Mouse (Mus musculus) kidney, postnatal 4 days (tissue): ENCODE results near the gene Csn3.

Experiments used
- DNase-seq, 2 experiments: peaks; one replicate each; pipeline ENCODE4 v3.0.0; 2021; ENCODE audit warnings: mixed read lengths in 2 of 2

Csn3 gene

DNA sequence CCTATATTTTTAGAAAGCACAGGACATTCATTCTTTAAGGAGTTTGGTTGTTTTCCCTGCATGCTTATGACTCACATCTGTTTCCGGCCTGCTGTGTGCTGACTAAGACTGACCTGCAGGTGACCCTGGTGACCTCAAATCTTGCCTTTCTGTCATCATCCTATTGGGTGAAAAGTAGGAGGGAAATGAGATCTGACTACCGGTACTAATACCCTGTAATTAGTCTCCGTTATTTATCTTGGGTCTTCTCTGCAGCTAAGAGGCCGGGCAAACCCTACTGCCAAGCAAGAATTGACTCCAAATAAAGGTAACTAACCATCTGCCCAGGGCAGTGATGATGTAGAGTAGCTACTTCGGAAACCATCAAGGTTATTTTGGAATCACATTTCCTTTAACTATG lies at the start of gene Csn3:
Csn3 (plus strand) TSS at position 208 of the 400 bp plus-strand sequence.
- DNase-seq = peak in 1 of 2 experiments; percentile 1

DNA sequence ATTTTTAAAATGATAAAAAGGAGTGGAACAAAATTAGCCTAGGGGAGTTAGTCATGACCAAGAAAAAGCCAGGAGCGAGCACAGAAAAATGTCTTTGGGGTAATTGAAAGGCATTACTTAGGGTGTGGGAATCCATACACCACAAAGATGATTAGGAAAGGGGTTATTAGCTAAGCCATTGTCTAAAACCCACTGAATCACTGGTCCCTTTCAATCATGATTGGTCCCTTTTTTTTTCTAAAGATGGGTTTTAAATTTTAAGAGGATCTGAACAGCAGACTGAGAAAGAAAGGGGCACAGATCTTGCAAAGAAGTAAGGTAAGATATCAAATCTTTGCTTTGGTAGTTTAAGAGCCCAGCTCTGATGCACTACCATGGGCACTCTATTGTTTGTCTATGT lies 40.6 kb upstream of the Csn3 start, which contains the start of gene Odam:
Odam (plus strand) TSS at position 301 of the 400 bp plus-strand sequence.
- DNase-seq = no peak

GRCm38 (mm10) chr5:87931603-87932002 lies 6.2 kb downstream of the Csn3 start:
- DNase-seq = no peak

DNA sequence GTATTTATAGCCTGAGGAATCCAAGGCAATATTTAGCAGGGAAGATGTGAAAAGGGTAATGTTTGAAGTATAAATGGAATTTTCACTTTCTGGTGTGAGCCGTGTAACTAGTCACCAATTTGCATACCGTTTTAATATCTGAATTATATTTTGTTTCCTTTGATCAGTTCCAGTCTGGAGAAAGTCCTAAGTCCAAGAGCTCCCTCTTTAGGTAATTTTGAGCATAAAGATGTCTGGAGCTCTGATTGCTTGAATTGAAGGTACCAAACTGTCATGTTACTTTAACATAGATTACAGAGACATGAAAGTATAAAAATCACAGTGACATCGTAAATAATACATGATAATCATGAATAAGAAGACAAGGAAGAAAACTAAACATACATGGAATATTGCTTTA lies 15.4 kb downstream of the Csn3 start:
- DNase-seq = no peak

GRCm38 (mm10) chr5:87942515-87942914 lies 17.1 kb downstream of the Csn3 start:
- no peak for DNase-seq

GRCm38 (mm10) chr5:87951836-87952235 lies 26.5 kb downstream of the Csn3 start:
- DNase-seq = no peak

GRCm38 (mm10) chr5:87969201-87969600 lies 43.8 kb downstream of the Csn3 start, which contains the start of the genes 2310003L06Rik and Gm28434:
TSS of gene 2310003L06Rik (plus strand) at chr5:87969459.
TSS of gene Gm28434 (plus strand) at chr5:87969517.
- no peak for DNase-seq

DNA sequence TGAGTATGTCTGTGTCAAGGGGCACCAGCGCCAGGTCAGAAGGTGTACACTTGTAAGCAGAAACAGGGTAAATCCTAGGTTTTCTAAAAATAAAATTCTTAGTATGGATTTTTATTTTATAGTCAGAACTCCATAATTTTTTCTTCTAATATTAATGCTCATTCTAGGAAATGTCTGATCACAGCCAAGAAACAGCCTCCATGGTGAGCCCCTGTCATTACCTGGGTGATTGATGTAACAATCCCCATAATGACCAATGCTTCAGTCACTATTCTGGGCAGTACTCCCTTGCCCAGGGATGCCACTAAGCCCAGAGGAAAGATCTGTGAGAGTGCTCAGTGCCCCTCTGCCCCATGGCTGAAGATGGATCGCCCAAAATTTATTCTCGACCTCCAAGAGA lies 53.8 kb downstream of the Csn3 start, which contains the start of gene Cabs1:
Cabs1 (plus strand) TSS at position 301 of the 400 bp plus-strand sequence.
- no peak for DNase-seq
